Mouse (Mus musculus) skeletal muscle tissue, adult 2 months (tissue): ENCODE data around the gene Hoxd8.

Experiments
- DNase-seq: peaks from one replicate; pipeline ENCODE4 v3.0.0-alpha.2; 2012; ENCODE audit warnings: low read depth, low spot score

Gene Hoxd8

DNA sequence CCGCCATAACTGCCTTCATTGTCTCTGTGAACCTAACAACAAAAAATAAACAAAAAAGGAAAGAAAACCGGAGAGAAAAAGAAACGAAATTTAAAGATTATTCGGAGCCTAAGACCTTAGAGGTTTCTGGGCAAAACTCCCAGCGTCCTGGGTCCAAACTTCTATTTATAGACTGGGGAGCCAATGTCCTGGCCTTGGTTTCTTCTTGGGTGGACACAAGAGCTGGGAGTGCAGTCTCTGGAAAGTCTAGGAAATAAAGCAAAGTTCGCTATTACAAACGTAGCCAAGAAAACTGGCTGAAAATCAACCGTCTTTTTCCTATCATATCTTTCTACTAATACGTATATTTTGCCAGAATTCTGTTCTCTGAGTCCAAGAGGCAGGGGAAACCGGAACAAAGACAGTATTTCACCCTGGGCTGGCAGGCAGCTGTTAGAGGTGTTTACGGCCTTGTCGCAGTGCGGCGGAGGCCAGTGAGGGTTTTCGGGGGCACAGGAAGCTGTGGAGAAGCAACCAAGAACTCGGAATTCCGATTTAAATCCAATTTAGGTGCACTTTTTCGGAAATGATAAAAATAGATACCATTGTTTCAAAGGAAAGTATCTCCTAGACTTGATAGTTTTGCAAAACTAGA, 9.9 kb downstream of the Hoxd8 start:
- DNase-seq: no peak

DNA sequence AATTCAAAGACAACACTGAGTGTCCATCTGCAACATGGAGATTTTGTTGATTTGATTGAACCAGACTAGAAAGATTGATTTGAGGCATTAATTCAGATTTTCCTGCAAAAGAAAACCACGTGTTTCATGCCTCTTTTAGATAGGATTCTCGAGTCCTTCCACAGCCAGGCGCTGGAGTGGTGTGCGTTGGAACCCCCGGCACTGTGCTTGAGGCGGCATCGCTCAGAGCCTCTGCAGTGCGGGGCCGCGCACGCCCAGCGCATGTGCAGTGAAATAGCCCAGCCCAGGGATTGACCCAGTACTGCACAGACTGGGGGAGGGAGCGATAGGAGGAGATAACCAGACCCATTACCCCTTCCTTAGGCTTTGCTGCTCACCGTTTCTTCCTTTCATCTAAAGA, 10.5 kb downstream of the Hoxd8 start:
- DNase-seq: no peak

DNA sequence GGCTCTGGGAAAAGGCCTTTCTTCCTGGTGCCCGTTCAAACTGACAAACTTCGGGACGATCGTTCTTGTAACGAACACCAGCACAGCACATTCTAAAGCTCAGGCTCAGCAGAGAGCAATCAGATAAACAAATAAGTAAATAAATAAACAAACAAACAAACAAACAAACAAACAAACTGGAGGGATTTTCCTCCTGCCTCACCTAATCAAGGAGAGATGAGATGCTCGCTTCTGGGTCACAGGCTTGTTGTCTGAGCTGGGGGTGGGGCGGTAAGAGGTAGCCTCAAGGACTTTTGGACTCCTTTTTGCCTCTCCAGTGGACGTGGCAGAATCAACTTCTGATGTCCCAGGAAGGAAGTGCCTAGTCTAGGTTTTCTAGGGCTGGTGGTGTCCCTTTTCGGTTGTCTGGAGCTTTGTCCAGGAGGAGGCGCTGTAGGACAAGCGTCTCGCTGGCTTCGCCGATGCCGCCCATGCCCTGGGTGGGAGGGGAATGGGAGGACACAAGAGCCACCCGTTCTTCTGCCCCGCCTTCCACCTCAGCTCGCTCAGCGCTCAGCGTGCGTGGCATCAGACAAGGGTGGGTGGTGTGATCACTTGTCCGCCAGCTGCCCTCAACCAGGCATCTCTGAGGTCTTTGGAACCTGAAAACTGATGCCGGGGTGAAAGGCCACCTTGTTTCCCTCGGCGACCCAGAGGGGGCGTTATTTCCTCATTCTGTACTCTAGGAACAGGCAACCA, 11.3 kb downstream of the Hoxd8 start:
- DNase-seq: peak; percentile 77

DNA sequence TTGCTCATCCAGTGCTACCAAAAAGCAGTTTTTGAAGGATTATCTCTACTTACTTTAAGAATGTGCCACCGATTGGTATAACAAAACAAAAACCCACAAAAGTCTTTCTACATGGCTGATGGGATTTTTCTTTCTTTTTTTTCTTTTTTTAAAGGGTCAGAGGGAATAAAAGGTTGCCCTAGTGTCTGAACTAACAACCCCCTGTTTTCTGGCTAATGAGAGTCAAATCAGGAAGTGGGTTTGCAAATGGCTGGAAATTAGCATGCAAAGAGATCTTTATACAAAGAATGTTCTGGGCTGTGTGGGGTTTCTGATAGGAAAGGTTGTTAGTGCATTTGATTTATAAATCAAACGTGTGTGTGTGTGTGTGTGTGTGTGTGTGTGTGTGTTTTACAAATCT, 16.0 kb downstream of the Hoxd8 start:
- no peak for DNase-seq

DNA sequence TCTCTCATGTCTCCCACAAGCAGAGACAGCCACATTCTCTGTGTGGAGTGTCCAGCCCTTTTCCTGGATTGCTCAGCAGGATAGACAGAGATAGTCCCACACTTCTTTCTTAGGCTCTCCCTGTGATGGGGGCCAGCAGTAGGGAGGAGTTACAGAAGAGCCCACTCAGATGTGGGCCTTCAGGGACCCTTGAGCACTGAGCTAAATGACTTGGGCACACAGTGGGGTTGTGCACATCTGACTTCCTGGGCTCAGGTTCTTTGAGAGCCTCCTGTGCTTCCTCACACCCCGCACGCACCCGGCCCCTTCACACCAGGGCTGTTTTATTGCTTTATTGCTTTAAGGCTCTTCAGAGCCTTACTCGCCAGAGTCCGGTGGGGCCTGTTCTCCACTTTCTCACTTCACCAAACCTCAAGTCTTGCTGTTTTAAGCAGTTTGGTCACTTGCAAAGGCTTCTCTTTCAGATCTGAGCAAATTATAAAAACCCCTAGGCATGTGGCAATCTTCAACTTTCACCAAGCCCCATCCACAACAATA, 16.6 kb downstream of the Hoxd8 start:
- no peak for DNase-seq

DNA sequence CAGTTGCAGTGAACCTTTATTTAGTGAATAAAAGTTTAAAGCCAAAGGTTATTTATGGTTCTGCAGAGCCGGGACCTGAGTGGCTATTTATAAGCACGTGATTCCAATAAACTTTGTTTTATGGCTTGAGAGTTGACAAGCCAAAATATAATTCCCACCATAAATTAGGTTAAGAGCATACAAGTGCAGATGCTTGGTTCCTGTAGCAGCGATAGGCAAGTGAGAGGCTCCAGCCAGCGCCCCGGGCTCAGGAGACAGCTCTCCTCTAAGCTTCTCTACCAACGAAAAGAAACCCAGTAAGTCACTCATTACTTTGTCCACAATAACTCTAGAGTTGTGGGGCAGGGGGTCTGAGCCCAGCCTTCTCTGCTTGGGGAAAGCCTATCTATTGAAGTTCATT, 17.5 kb downstream of the Hoxd8 start:
- no peak for DNase-seq

DNA sequence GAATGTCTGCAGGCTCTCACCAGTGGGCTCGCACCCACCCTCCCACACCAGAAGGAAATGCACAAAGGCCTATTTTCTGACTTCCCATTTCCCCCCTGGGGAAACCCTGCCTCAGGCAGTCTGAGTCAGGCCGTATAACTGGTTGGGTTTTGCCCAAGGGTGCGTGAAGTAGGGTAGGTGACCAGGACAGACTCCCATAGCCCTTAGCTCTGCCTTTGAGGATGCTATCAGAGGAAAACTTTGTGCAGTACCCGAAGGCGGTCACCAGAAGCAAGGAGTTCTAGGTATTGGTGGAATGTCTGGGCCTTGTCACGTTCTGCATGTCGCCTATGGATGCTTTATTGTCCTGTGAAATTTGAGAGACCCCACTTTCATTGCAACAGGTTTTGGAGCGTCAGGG, 18.5 kb downstream of the Hoxd8 start:
- DNase-seq: no peak

DNA sequence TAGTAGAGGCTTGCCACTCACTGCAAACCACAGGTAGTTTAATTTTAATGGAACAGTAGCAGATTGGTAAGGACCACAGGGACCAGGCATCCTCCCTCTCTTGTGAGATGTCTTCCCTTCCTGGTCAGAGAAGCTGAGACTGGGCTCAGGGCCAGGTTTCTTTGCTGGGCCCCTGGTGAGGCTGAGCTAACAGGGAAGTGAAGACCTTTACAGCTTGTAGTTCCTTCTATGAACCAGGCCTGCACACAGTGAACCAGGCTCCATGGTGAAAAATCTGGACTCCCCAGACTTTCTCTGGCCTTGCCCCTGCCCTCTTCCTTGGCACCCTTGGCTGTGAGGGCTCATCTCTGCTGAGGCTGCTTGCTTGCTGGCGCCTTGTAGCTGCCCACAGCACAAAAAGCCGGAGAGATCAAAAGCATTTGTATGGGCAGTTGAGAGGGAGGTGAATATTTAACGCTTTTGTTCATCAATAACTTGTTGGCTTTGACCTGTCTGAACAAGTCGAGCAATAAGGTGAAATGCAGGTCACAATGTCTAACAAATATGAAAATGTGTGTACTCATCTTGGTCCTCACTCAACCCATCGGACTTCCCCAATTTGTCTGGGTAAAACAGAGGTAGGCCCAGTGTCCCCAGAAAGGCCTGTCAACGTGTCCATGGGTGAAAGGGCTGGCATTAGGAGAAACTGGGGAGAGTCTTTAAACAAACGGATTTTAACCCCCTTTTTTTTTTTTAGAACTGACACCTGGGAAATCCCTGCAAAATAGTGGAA, 20.0 kb downstream of the Hoxd8 start:
- no peak for DNase-seq

DNA sequence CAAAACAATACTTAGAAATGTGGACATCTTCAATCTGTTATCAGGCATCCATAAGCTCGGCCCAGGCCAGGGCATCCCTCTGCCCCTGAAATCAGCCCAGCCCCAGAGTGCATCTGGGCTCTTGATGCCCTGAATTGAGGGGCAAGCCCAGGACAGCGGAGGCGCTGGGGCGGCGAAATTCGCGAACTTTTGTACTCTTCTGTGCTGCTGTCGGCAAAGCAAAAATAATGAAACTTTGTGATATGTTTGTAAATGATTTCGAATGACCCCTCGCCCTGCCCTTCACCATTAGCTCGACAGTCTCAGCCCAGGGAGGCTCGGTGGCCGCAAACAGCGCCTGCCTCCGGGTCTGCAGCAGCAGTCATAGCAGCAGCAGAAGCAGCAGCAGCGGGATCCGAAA, 20.8 kb downstream of the Hoxd8 start:
- no peak for DNase-seq

DNA sequence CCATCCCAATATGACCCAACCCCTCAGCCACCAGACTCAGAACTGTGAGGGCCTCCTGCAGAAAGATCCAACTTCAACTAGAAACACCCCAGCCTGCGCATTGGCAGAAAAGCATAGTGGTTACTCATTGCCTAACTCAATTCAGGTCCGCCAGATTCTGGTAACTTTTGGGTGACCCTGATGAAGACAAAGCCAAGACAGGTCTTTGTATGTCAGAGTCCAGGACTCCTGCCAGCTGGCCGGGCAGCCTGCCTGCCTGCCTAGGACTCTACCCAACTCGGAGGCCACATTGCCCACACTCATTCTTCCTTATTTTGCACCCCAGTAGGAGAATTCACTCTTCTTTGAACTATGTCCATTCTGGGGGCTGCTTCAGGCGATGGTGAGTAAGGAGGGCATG, 22.1 kb downstream of the Hoxd8 start, which contains the start of gene Gm28230:
Gene Gm28230, plus strand, starts transcription at position 178 of the 400 bp plus-strand sequence.
- no peak for DNase-seq

DNA sequence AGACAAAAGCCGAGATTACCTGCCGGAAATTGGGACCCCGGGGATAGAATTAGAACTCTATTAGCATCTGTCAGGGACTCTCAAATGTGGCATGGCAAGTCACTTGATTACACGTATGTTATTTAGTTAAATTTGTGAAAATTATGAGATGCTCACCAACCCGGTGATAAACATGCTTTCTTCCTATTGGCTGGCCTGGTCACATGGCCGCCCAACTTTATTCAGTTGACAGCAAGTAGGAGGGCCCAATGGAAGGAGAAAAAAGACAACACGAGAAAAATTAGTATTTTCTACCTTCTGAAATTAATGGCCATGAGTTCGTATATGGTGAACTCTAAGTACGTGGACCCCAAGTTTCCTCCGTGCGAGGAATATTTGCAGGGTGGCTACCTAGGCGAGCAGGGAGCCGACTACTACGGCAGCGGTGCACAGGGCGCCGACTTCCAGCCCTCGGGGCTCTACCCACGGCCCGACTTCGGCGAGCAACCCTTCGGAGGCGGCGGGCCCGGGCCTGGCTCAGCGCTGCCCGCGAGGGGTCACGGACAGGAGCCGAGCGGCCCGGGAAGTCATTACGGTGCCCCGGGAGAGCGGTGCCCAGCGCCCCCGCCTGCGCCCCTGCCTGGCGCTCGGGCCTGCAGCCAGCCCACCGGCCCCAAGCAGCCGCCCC, 22.7 kb downstream of the Hoxd8 start:
- DNase-seq: no peak

DNA sequence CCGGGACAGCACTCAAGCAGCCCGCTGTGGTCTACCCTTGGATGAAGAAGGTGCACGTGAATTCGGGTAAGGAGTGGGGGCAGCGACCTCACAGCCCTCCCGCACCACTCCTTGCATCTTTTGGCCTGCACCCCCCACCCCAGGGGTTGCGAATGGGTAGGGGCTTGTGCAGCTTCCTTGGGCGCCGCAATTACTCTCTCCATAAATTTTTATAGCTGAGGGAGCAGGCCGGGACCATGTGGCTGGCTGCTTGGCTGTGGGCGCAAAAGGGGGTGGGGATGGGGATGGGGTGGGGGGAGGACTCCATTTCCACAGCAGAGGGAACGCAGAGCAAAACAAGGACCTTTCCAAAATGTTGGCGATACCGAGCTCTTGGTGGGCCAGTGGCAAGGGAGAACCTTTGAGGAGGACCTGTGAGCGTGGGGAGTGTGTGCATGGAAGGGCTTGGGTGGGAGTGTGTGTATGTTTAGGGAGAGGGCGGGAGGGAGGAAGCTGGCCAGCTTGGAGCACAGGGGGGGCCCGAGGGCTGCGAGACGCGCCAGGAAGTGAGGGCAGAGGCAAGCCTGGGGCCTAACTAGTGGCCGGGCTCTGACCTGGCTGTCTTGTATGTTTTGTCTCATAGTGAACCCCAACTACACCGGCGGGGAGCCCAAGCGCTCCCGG, 23.4 kb downstream of the Hoxd8 start:
- no peak for DNase-seq

DNA sequence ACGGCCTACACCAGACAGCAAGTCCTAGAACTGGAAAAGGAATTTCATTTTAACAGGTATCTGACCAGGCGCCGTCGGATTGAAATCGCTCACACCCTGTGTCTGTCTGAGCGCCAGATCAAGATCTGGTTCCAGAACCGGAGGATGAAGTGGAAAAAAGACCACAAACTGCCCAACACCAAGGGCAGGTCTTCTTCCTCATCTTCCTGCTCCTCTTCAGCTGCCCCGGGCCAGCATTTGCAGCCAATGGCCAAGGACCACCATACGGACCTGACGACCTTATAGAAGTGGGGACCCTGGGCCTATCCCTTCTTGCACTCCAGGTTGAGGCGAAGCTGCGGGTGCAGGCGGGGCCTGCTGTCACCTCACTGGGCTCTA, 23.9 kb downstream of the Hoxd8 start:
- DNase-seq: no peak

DNA sequence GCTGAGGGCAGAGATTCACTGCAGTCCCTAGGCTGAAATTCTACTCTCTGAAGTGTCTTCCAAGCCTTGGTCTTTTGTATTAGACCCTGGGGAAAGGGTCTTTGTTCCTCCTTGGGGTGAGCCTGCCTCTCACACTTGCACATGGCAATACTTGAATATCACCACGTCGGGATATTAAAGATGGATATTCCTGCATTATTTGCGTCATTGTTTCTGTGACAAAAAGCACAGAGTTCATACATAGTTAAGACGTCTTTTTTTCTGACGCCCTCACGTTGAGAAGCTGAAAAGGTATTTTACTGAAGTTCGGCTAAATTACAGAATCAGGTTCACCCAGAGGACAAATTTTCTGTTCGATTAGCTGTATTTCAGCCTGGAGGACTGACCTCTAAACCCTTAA, 25.9 kb downstream of the Hoxd8 start:
- no peak for DNase-seq

DNA sequence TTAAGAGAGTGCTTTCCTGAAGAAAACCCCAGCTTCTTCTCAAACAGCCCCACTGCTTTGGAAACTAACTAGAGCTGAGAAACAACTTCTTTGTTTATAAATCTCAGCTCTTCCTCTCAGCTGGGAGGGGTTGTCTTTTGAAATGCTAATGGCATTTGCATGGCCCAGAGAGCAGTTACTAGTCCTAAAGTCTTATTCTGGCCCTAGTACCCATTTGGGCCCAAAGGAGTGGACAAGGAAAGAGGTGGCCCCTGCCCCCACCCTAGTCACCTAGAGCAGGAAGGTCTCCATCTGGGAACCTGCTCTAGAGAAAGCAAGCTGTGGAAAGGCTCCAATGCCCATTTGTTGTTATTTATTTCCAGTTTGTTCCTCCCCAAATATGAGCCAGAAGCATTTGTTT, 26.6 kb downstream of the Hoxd8 start:
- no peak for DNase-seq

DNA sequence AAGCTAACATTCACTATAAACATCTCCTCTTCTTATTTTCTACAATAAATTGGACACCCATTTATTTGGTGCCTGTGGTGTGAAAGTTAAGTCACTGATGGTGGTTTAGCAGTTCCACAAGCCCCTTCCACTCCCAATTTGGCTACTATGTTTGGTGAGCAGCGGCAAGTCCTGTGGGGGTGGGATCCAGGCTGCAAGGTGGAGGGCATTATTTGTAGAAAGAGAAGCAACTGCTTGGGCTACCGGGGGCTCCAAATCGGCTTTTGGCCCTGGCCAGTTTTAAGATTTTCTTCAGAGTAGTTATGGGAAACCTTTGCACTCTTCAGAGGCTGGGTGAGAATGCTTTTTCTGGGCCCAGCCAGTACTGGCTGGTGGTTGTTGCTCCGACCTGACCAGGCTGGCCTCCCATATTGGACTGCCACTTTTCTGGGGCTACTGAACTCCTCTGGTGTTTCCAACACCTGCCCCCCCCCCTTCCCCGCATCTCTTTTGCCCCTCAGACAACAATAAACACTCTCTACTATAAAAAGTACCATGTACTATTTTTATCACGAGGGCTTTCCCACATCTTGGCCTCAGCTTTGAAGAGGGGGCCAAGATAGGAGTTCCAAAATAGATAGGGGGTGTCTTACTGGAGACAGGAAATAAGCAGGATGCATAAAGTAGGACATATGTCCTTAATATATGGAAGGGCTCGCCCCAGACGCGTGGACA, 27.5 kb downstream of the Hoxd8 start:
- DNase-seq: no peak

DNA sequence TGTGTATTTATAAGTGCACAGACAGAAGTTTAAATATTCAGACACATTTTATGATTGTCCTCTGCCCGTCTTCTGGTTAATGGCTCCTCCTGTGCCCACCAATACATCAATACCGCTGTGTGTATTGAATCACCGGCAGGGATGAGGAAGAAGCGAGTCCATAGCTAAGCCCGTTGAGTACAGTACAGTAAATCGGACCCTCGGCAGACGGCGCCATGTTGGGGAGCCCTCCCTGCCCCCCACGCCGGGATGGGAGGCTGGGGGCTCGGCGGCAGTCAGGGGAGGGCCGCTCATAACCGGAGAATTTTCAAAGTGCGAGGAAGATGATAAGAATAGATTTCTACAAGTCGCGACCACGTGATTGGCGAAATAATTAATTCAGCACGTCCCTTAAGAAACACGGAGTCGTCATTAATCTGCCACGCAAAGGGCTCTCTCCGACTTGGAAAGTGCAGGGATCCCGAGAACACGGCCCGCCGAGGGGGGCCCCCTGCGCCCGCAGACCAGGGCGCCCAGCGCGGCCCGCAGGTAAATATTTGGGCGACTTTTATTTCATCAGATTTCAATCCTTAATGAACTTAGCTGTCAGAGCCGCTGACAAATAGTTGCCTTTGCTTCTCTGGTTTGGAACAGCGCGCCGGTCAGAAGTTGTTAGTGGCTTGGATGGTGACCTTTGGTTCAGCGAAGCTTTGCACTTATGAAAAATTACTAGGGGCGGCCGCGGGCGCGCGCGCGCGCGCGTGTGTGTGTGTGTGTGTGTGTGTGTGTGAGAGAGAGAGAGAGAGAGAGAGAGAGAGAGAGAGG, 28.3 kb downstream of the Hoxd8 start:
- no peak for DNase-seq

DNA sequence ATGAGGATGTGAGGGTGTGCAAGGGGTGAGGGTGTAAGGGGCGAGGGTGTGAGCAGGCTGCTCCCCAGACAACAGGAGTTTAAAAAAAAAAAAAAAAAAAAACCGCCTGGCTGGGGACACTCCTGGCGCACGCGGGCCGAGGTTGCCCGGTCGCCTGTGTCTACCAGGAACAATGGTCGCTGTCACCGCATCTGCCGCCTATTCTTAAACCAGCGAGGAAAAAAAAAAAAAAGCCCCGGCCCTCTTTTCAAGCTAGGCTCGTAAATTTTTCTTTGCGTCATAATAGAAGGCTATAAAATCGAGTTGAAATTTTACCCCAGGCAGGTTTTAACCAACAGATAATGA, 28.9 kb downstream of the Hoxd8 start:
- no peak for DNase-seq

DNA sequence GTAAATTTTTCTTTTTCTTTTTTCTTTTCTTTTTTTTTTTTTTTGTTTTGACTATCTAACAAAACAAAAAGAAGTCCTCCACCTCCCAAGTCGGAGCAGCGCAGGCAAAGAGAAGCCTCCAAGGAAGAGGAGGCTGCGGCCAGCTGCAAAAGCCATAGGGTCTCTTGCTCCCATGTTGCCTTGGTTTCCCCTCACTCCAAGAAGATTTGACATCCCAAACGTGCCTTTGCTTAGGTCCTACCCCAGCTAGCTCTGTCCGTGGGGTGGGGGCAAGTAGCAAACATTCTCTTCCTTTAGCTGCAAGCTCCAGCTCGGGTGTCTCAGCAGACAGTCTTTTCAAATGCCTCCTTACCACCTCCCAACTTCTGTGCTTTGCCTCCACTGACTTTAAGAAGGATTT, 29.4 kb downstream of the Hoxd8 start:
- DNase-seq: no peak

DNA sequence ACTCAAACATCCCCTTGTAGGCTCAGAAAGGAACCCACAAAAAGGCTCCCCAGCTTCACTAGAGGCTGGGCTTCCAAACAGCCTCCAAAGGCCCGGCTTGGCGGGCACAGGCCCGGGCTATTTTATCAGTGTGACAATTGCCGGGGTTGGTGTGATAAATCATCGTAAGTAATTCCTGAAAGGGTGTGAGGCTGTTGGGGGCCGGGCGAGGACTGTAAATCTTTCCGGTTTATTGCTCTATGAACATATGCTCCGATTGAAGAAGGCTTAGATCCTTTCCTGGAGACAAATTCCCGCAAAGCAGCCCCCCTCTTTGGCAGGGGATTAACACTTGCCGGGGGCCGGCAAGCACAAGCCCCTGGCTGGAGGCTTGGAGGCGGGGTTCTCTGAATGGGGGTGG, 30.0 kb downstream of the Hoxd8 start:
- no peak for DNase-seq
